ENCODE assay signal across 8 mouse cellular contexts in genomic region chr8:120300601-120301141, GRCm38 (mm10).
DNase-seq lines count a peak whose midpoint lies in the region; ATAC-seq and TF ChIP-seq lines count a peak whose summit lies in the region.

No protein-coding gene starts in this region.

- H3K27me3 ChIP-seq in erythroblast, embryonic 14.5 days (ENCODE audit: control insufficient read depth), result no peaks in the 10 kb centered on the region
- H3K27me3 ChIP-seq in heart, embryonic 14.5 days (ENCODE audit: control insufficient read depth, insufficient read depth, low read length), result no peaks in the 10 kb centered on the region
- H3K27me3 ChIP-seq in neural tube, embryonic 14.5 days (ENCODE audit: control insufficient read depth, insufficient read depth, low read length), result no peaks in the 10 kb centered on the region
- no peaks in the 10 kb centered on the region for H3K27me3 ChIP-seq in testis, adult 2 months (ENCODE audit: control insufficient read depth, insufficient read depth, low read length)

- peak; percentile 98 for TF ChIP-seq CTCF in bone marrow, adult 2 months (IDR thresholded peaks at IDR 0.05; ENCODE audit: control insufficient read depth, insufficient read depth, low read length)
- TF ChIP-seq CTCF in testis, adult 2 months (IDR thresholded peaks at IDR 0.05; ENCODE audit: control insufficient read depth, insufficient read depth, insufficient replicate concordance, low read depth, low read length), result peak; percentile 95

- WGBS in bone marrow, adult 2 months, result 3% methylated on average over 13 of the region's 13 CpGs
- WGBS in heart, embryonic 14.5 days, result 2% methylated on average over 13 of the region's 13 CpGs
- 3% methylated on average over 13 of the region's 13 CpGs for WGBS in neural tube, embryonic 14.5 days

- H3K4me1 ChIP-seq in bone marrow, adult 2 months (ENCODE audit: control insufficient read depth, insufficient read depth, low read length), result no peaks in the 10 kb centered on the region; the same call in 1 of the 2 replicates
- H3K4me1 ChIP-seq in erythroblast, embryonic 14.5 days (ENCODE audit: control insufficient read depth), result peaks cover 48% of the 10 kb centered on the region
- peaks cover 17 to 28% of the 10 kb centered on the region in 2 experiments for H3K4me1 ChIP-seq in heart, embryonic 14.5 days (ENCODE audit: control insufficient read depth in 2 of 2, insufficient read depth in 2 of 2, low read length in 2 of 2)
- H3K4me1 ChIP-seq in neural tube, embryonic 14.5 days (ENCODE audit: control insufficient read depth, insufficient read depth, low read length), result peaks cover 54% of the 10 kb centered on the region
- H3K4me1 ChIP-seq in testis, adult 2 months (ENCODE audit: control insufficient read depth, insufficient read depth, low read length), result peaks cover 4% of the 10 kb centered on the region; the same call in 1 of the 2 replicates

- peaks cover 4% of the 10 kb centered on the region for H3K36me3 ChIP-seq in erythroblast, embryonic 14.5 days (ENCODE audit: control insufficient read depth)
- H3K36me3 ChIP-seq in heart, embryonic 14.5 days (ENCODE audit: control insufficient read depth, insufficient read depth, low read length), result no peaks in the 10 kb centered on the region
- no peaks in the 10 kb centered on the region for H3K36me3 ChIP-seq in neural tube, embryonic 14.5 days (ENCODE audit: control insufficient read depth, insufficient read depth, low read length)
- no peaks in the 10 kb centered on the region for H3K36me3 ChIP-seq in testis, adult 2 months (ENCODE audit: control insufficient read depth, insufficient read depth, low read length)

- no peak for TF ChIP-seq POLR2A in bone marrow, adult 2 months (IDR thresholded peaks at IDR 0.05; ENCODE audit: borderline replicate concordance, control insufficient read depth, low read depth, low read length)
- peak; percentile 56; the same call in 1 of the 2 replicates for TF ChIP-seq POLR2A in testis, adult 2 months (IDR thresholded peaks at IDR 0.05; ENCODE audit: control insufficient read depth, low read depth, low read length)

- H3K9ac ChIP-seq in heart, embryonic 14.5 days (ENCODE audit: low read length), result peak overlapping the region; percentile 30; the same call in 1 of the 2 replicates
- H3K9ac ChIP-seq in neural tube, embryonic 14.5 days (replicated peaks; ENCODE audit: low read depth, low read length), result no peak overlapping the region; the same call in 1 of the 2 replicates

- H3K9me3 ChIP-seq in erythroblast, embryonic 14.5 days (ENCODE audit: control insufficient read depth, low read length), result no peaks in the 10 kb centered on the region
- no peaks in the 10 kb centered on the region for H3K9me3 ChIP-seq in heart, embryonic 14.5 days (ENCODE audit: control insufficient read depth, low read length)
- no peaks in the 10 kb centered on the region for H3K9me3 ChIP-seq in neural tube, embryonic 14.5 days (ENCODE audit: control insufficient read depth, low read length)

- peak; percentile 62 to 69 for DNase-seq in CD8-positive naive resting alpha-beta T cell, adult 2 months (ENCODE audit: low read depth in 2 of 2, low spot score in 2 of 2)
- DNase-seq in kidney, postnatal 36 days, result peak; percentile 45 to 79
- peak; percentile 52 to 70 for DNase-seq in lung, adult 18-20 months

- no peak overlapping the region for H3K4me3 ChIP-seq in bone marrow, adult 2 months (replicated peaks; ENCODE audit: control insufficient read depth, low read depth, low read length)
- peak overlapping the region; percentile 28 for H3K4me3 ChIP-seq in erythroblast, embryonic 14.5 days (replicated peaks)
- no peak overlapping the region; a peak in 1 of 4 replicates for H3K4me3 ChIP-seq in heart, embryonic 14.5 days (ENCODE audit: control insufficient read depth in 1 of 2, insufficient read depth in 1 of 2, low read depth in 1 of 2, low read length in 2 of 2)
- H3K4me3 ChIP-seq in neural tube, embryonic 14.5 days (ENCODE audit: low read depth, low read length), result no peak overlapping the region
- H3K4me3 ChIP-seq in testis, adult 2 months (ENCODE audit: control insufficient read depth, low read depth, low read length), result no peak overlapping the region

- peak overlapping the region; percentile 60 for H3K4me2 ChIP-seq in heart, embryonic 14.5 days (ENCODE audit: low read length)
- H3K4me2 ChIP-seq in neural tube, embryonic 14.5 days (ENCODE audit: low read depth, low read length), result 0 out of 2 replicates have a peak overlapping the region, but pooled peaks have one; percentile 14

- no peak overlapping the region; the same call in 1 of the 2 replicates for H3K27ac ChIP-seq in bone marrow, adult 2 months (ENCODE audit: control insufficient read depth, insufficient read depth, low read depth, low read length, poor library complexity)
- peak overlapping the region; percentile 18 to 69; a peak in 3 of 4 replicates for H3K27ac ChIP-seq in heart, embryonic 14.5 days (replicated peaks in 1 of 2; ENCODE audit: control insufficient read depth in 1 of 2, insufficient read depth in 1 of 2, low read depth in 2 of 2, low read length in 2 of 2)
- H3K27ac ChIP-seq in neural tube, embryonic 14.5 days (ENCODE audit: low read depth, low read length), result peak overlapping the region; percentile 35; the same call in 1 of the 2 replicates
- no peak overlapping the region for H3K27ac ChIP-seq in testis, adult 2 months (ENCODE audit: control insufficient read depth, insufficient read depth, low read depth, low read length)

- peak; percentile 58; the same call in 1 of the 2 replicates for ATAC-seq in heart, embryonic 14.5 days (ENCODE audit: insufficient number of reproducible peaks, insufficient read depth, low FRiP score, low read depth)
- 0 out of 2 replicates have a peak, but pooled peaks have one; percentile 10 for ATAC-seq in neural tube, embryonic 14.5 days (ENCODE audit: low read depth)

Comparison
In these comparisons a context has a peak if more than half of its experiments do, and no peak if none do; other contexts are left out.
1. H3K27ac ChIP-seq: peak in heart, embryonic 14.5 days (2 of 2) and neural tube, embryonic 14.5 days (single experiment); none in bone marrow, adult 2 months (single experiment) and testis, adult 2 months (single experiment).
2. Peak in every context shown above with its lines, with median percentiles within 50 percentile points of each other: DNase-seq.